Mouse (Mus musculus) MEL (cell line): Measurements from ENCODE around the gene Gm49342. TPM values are rescaled to one million over a fixed set of nuclear protein-coding genes. Genes with fewer than 3 reads are reported as not detected.

ENCODE experiments used
- DNase-seq: peaks from one replicate; pipeline ENCODE4 v3.0.0; 2011; ENCODE audit warnings: low read depth, low spot score
- H3K27ac ChIP-seq: 2 replicates; pipeline ENCODE4 v1.5.1; 2012; ENCODE audit warnings: low read depth, mild to moderate bottlenecking, control low read depth, low read length, moderate library complexity; ENCODE audit not compliant: control insufficient read depth
- H3K27me3 ChIP-seq, 2 experiments: fragments of 150-350 bp in 1 of 2; sonication (generic) in 1 of 2; 2 replicates each; pipeline ENCODE4 v1.6.1; 2012; ENCODE audit warnings: low read length in 2 of 2, mild to moderate bottlenecking in 2 of 2, improper control_type of control experiment in 1 of 2, moderate library complexity in 1 of 2; ENCODE audit not compliant: insufficient read depth in 2 of 2, control insufficient read depth in 1 of 2
- H3K36me3 ChIP-seq, 2 experiments: 2 replicates each; pipeline ENCODE4 v1.6.1; 2012 to 2014; ENCODE audit warnings: low read length in 2 of 2, improper control_type of control experiment in 1 of 2, inconsistent platforms in 1 of 2, mild to moderate bottlenecking in 1 of 2; ENCODE audit not compliant: insufficient read depth in 2 of 2, control insufficient read depth in 1 of 2
- H3K4me1 ChIP-seq, 2 experiments: fragments of 150-350 bp in 1 of 2; sonication (generic) in 1 of 2; 2 replicates each; pipeline ENCODE4 v1.6.1; 2012; ENCODE audit warnings: low read length in 2 of 2, improper control_type of control experiment in 1 of 2, mild to moderate bottlenecking in 1 of 2; ENCODE audit not compliant: insufficient read depth in 2 of 2, control insufficient read depth in 1 of 2
- H3K4me3 ChIP-seq, 2 experiments: fragments of 150-350 bp in 1 of 2; sonication (generic) in 1 of 2; 2 replicates each; pipeline ENCODE4 v1.5.1; 2012; ENCODE audit warnings: low read depth in 2 of 2, low read length in 2 of 2, mild to moderate bottlenecking in 2 of 2, moderate library complexity in 2 of 2, control low read depth in 1 of 2, improper control_type of control experiment in 1 of 2; ENCODE audit not compliant: control insufficient read depth in 1 of 2, insufficient read depth in 1 of 2
- H3K79me2 ChIP-seq: 2 replicates; pipeline ENCODE4 v1.6.1; 2012; ENCODE audit warnings: mild to moderate bottlenecking, low read length, moderate library complexity; ENCODE audit not compliant: control insufficient read depth, poor library complexity, insufficient read depth
- H3K9ac ChIP-seq: 2 replicates; pipeline ENCODE4 v1.6.1; 2012; ENCODE audit warnings: low read depth, mild to moderate bottlenecking, control low read depth, low read length, moderate library complexity; ENCODE audit not compliant: control insufficient read depth, poor library complexity, severe bottlenecking
- H3K9me3 ChIP-seq: fragments of 150-350 bp; sonication (generic); replicated peaks from 2 replicates; pipeline ENCODE4 v1.6.1; 2012; ENCODE audit warnings: mild to moderate bottlenecking, low read length, improper control_type of control experiment, moderate library complexity; ENCODE audit not compliant: insufficient read depth
- CHD1 ChIP-seq: IDR thresholded peaks from 2 replicates; pipeline ENCODE4 v1.6.1; 2012; ENCODE audit warnings: low read depth, mild to moderate bottlenecking, inconsistent platforms, low read length, improper control_type of control experiment
- CHD2 ChIP-seq: IDR thresholded peaks from 2 replicates; pipeline ENCODE4 v1.6.1; 2011; ENCODE audit warnings: low read length, improper control_type of control experiment
- CTCF ChIP-seq, 3 experiments: IDR thresholded peaks in 2 of 3; conservative IDR thresholded peaks in 1 of 3; 2 replicates each; pipeline ENCODE4 v1.5.1; 2011 to 2012; ENCODE audit warnings: low read length in 3 of 3, low read depth in 2 of 3, mild to moderate bottlenecking in 2 of 3, improper control_type of control experiment in 1 of 3, inconsistent platforms in 1 of 3, mixed read lengths in 1 of 3, moderate library complexity in 1 of 3; ENCODE audit not compliant: control insufficient read depth in 1 of 3, insufficient read depth in 1 of 3, poor library complexity in 1 of 3, severe bottlenecking in 1 of 3
- E2F4 ChIP-seq: IDR thresholded peaks from 2 replicates; pipeline ENCODE4 v1.6.1; 2011; ENCODE audit warnings: low read depth, low read length, improper control_type of control experiment, borderline replicate concordance
- ELF1 ChIP-seq: IDR thresholded peaks from 2 replicates; pipeline ENCODE4 v1.6.1; 2014; ENCODE audit warnings: low read depth, mild to moderate bottlenecking, inconsistent platforms, low read length, improper control_type of control experiment, moderate library complexity
- EP300 ChIP-seq, 2 experiments: IDR thresholded peaks; 2 replicates each; pipeline ENCODE4 v1.6.1; 2011; ENCODE audit warnings: improper control_type of control experiment in 2 of 2, low read length in 2 of 2, low read depth in 1 of 2, mild to moderate bottlenecking in 1 of 2
- ETS1 ChIP-seq: IDR thresholded peaks from 2 replicates; pipeline ENCODE4 v1.6.1; 2012; ENCODE audit warnings: low read depth, mild to moderate bottlenecking, inconsistent platforms, low read length, improper control_type of control experiment, moderate library complexity
- GABPA ChIP-seq: IDR thresholded peaks from 2 replicates; pipeline ENCODE4 v1.6.1; 2012; ENCODE audit warnings: low read depth, mild to moderate bottlenecking, inconsistent platforms, low read length, improper control_type of control experiment, moderate library complexity
- GATA1 ChIP-seq: IDR thresholded peaks from 2 replicates; pipeline ENCODE4 v1.6.1; 2011; ENCODE audit warnings: low read depth, low read length, improper control_type of control experiment
- JUND ChIP-seq: IDR thresholded peaks from 2 replicates; pipeline ENCODE4 v1.6.1; 2011; ENCODE audit warnings: low read depth, mild to moderate bottlenecking, improper control_type of control experiment, low read length
- KAT2A ChIP-seq: conservative IDR thresholded peaks from 2 replicates; pipeline ENCODE4 v1.6.1; 2012; ENCODE audit warnings: low read depth, low read length, improper control_type of control experiment, inconsistent platforms
- MAZ ChIP-seq: IDR thresholded peaks from 2 replicates; pipeline ENCODE4 v1.6.1; 2012; ENCODE audit warnings: low read depth, mild to moderate bottlenecking, inconsistent platforms, low read length, improper control_type of control experiment
- MXI1 ChIP-seq: IDR thresholded peaks from 2 replicates; pipeline ENCODE4 v1.6.1; 2011; ENCODE audit warnings: mild to moderate bottlenecking, low read depth, low read length, improper control_type of control experiment
- MYB ChIP-seq: IDR thresholded peaks from 2 replicates; pipeline ENCODE4 v1.6.1; 2011; ENCODE audit warnings: mild to moderate bottlenecking, low read depth, low read length, improper control_type of control experiment
- MYC ChIP-seq: IDR thresholded peaks from 2 replicates; pipeline ENCODE4 v1.6.1; 2011; ENCODE audit warnings: low read depth, mild to moderate bottlenecking, low read length, improper control_type of control experiment, moderate library complexity
- NELFE ChIP-seq: IDR thresholded peaks from 2 replicates; pipeline ENCODE4 v1.6.1; 2011; ENCODE audit warnings: low read depth, low read length, improper control_type of control experiment
- NRF1 ChIP-seq: IDR thresholded peaks from 2 replicates; pipeline ENCODE4 v1.6.1; 2014; ENCODE audit warnings: low read depth, mild to moderate bottlenecking, inconsistent platforms, low read length, improper control_type of control experiment, moderate library complexity; ENCODE audit not compliant: poor library complexity, insufficient read depth, severe bottlenecking
- POLR2A ChIP-seq, 2 experiments: IDR thresholded peaks; 2 replicates each; pipeline ENCODE4 v1.6.1; 2011 to 2012; ENCODE audit warnings: low read length in 2 of 2, mild to moderate bottlenecking in 2 of 2, control low read depth in 1 of 2, improper control_type of control experiment in 1 of 2, low read depth in 1 of 2, moderate library complexity in 1 of 2; ENCODE audit not compliant: control insufficient read depth in 1 of 2, insufficient read depth in 1 of 2, poor library complexity in 1 of 2
- POLR2AphosphoS2 ChIP-seq: IDR thresholded peaks from 2 replicates; pipeline ENCODE4 v1.6.1; 2011; ENCODE audit warnings: low read length, improper control_type of control experiment
- POLR2AphosphoS5 ChIP-seq: IDR thresholded peaks from 2 replicates; pipeline ENCODE4 v1.6.1; 2012; ENCODE audit warnings: low read depth, borderline replicate concordance, mild to moderate bottlenecking, inconsistent platforms, low read length, moderate library complexity, mixed read lengths
- RCOR1 ChIP-seq: IDR thresholded peaks from 2 replicates; pipeline ENCODE4 v1.6.1; 2012; ENCODE audit warnings: low read depth, mild to moderate bottlenecking, inconsistent platforms, low read length, improper control_type of control experiment
- SIN3A ChIP-seq: IDR thresholded peaks from 2 replicates; pipeline ENCODE4 v1.6.1; 2012; ENCODE audit warnings: low read length, improper control_type of control experiment, inconsistent platforms
- SMC3 ChIP-seq: IDR thresholded peaks from 2 replicates; pipeline ENCODE4 v1.6.1; 2011; ENCODE audit warnings: low read depth, low read length, improper control_type of control experiment
- TAL1 ChIP-seq: IDR thresholded peaks from 2 replicates; pipeline ENCODE4 v1.6.1; 2012; ENCODE audit warnings: mild to moderate bottlenecking, inconsistent platforms, low read length, moderate library complexity, mixed read lengths
- TBP ChIP-seq: IDR thresholded peaks from 2 replicates; pipeline ENCODE4 v1.8.0; 2011; ENCODE audit warnings: low read depth, low read length, improper control_type of control experiment
- TCF12 ChIP-seq: IDR thresholded peaks from 2 replicates; pipeline ENCODE4 v1.6.1; 2014; ENCODE audit warnings: low read depth, mild to moderate bottlenecking, inconsistent platforms, low read length, improper control_type of control experiment, moderate library complexity
- UBTF ChIP-seq: IDR thresholded peaks from 2 replicates; pipeline ENCODE4 v1.6.1; 2012; ENCODE audit warnings: low read depth, mild to moderate bottlenecking, inconsistent platforms, low read length, improper control_type of control experiment, moderate library complexity, borderline replicate concordance; ENCODE audit not compliant: insufficient read depth
- USF1 ChIP-seq: IDR thresholded peaks from 2 replicates; pipeline ENCODE4 v1.6.1; 2014; ENCODE audit warnings: low read depth, mild to moderate bottlenecking, inconsistent platforms, low read length, improper control_type of control experiment, moderate library complexity
- USF2 ChIP-seq, 2 experiments: IDR thresholded peaks; 2 replicates each; pipeline ENCODE4 v1.6.1; 2011 to 2012; ENCODE audit warnings: improper control_type of control experiment in 2 of 2, low read length in 2 of 2, borderline replicate concordance in 1 of 2, inconsistent platforms in 1 of 2, low read depth in 1 of 2, mild to moderate bottlenecking in 1 of 2; ENCODE audit not compliant: insufficient read depth in 1 of 2
- ZC3H11A ChIP-seq: IDR thresholded peaks from 2 replicates; pipeline ENCODE4 v1.6.1; 2012; ENCODE audit warnings: low read depth, mild to moderate bottlenecking, inconsistent platforms, low read length, improper control_type of control experiment
- ZMIZ1 ChIP-seq: IDR thresholded peaks from 2 replicates; pipeline ENCODE4 v1.6.1; 2012; ENCODE audit warnings: low read depth, mild to moderate bottlenecking, inconsistent platforms, low read length, improper control_type of control experiment, moderate library complexity
- ZNF384 ChIP-seq: IDR thresholded peaks from 2 replicates; pipeline ENCODE4 v1.6.1; 2012; ENCODE audit warnings: low read depth, mild to moderate bottlenecking, inconsistent platforms, low read length, improper control_type of control experiment
- polyA plus RNA-seq, 2 experiments: library from polyadenylated mRNA; stranded (reverse) in 1 of 2; unstranded in 1 of 2; fragments of >175 nt in 1 of 2; fragments of >200 nt in 1 of 2; gene quantifications; 2 replicates each; pipeline versions ENCODE4 v1.2.1 to v1.2.4; 2012; ENCODE audit warnings: low replicate concordance in 2 of 2, low read depth in 1 of 2; ENCODE audit not compliant: insufficient read length in 2 of 2, insufficient read depth in 1 of 2, missing spikeins in 1 of 2
- total RNA-seq: library from RNA; depleted of rRNA; stranded (reverse); fragments of 300-350 nt; gene quantifications from 2 replicates; pipeline ENCODE4 v1.2.3, GENCODE M21; 2012

Gm49342 gene
- total and polyA plus RNA-seq, 3 experiments, result 14.5 to 45.2 TPM; not detected in 1

- TF ChIP-seq ZMIZ1 (peak; percentile 35; the same call in 1 of the 2 replicates), SIN3A (peak; percentile 92), MAZ (no peak; the same call in 1 of the 2 replicates), ZC3H11A (no peak), E2F4 (peak; percentile 74; the same call in 1 of the 2 replicates), UBTF (no peak), ZNF384 (no peak), TBP (no peak), MYC (peak; percentile 71), USF1 (peak; percentile 97), GABPA (no peak), NRF1 (peak; percentile 81), KAT2A (no peak; the same call in 1 of the 2 replicates), RCOR1 (no peak), TCF12 (no peak; the same call in 1 of the 2 replicates), CHD1 (no peak), GATA1 (no peak), JUND (no peak)
These were observed 13.4 kb upstream of the Gm49342 start, which contains the start of the genes Pip4p1 and Pnp (continued) for GRCm38 (mm10) chr14:50930754-50931492.

GRCm38 (mm10) chr14:50931493-50932020 is 12.8 kb upstream of the Gm49342 start:
- Histone ChIP-seq H3K79me2 (peaks cover 10% of the 10 kb centered on the region), H3K36me3 (peaks cover 0 to 8% of the 10 kb centered on the region in 2 experiments; a peak in 2 of 4 replicates), H3K9ac (peak overlapping the region; percentile 89), H3K27me3 (no peaks in the 10 kb centered on the region), H3K4me3 (peak overlapping the region; percentile 49 to 70), H3K27ac (peak overlapping the region; percentile 97), H3K9me3 (no peaks in the 10 kb centered on the region), H3K4me1 (peaks cover 0 to 4% of the 10 kb centered on the region in 2 experiments; a peak in 2 of 4 replicates)
- peak; percentile 78 for DNase-seq
- no peak for TF ChIP-seq ELF1
- no peak for TF ChIP-seq POLR2AphosphoS5
- TF ChIP-seq MYB, result 0 out of 2 replicates have a peak, but pooled peaks have one; percentile 9
- peak; percentile 44 for TF ChIP-seq NELFE
- TF ChIP-seq USF2 (IDR thresholded peaks at IDR 0.05; ENCODE audit: borderline replicate concordance in 1 of 2, insufficient read depth in 1 of 2, low read depth in 1 of 2, low read length in 2 of 2), result no peak
- TF ChIP-seq GATA1, result peak; percentile 37; the same call in 1 of the 2 replicates
- TF ChIP-seq CHD2, result no peak
- no peak for TF ChIP-seq SMC3
- TF ChIP-seq ETS1, result peak; percentile 17; the same call in 1 of the 2 replicates
- TF ChIP-seq MXI1, result peak; percentile 61
- no peak for TF ChIP-seq EP300 (IDR thresholded peaks at IDR 0.05; ENCODE audit: low read depth in 1 of 2, low read length in 2 of 2)
- TF ChIP-seq TBP, result no peak; the same call in none of the 2 replicates
- no peak for TF ChIP-seq ZNF384
- no peak for TF ChIP-seq CTCF (IDR thresholded peaks at IDR 0.05 in 2 of 3, conservative IDR thresholded peaks at IDR 0.05 in 1 of 3; ENCODE audit: control insufficient read depth in 1 of 3, insufficient read depth in 1 of 3, low read depth in 2 of 3, low read length in 3 of 3, poor library complexity in 1 of 3, severe bottlenecking in 1 of 3)
- no peak for TF ChIP-seq GABPA
- no peak for TF ChIP-seq TAL1
- peak; percentile 66 for TF ChIP-seq POLR2AphosphoS2
- peak in 1 of 2 experiments; percentile 31; a peak in 1 of 4 replicates for TF ChIP-seq POLR2A (IDR thresholded peaks at IDR 0.05; ENCODE audit: control insufficient read depth in 1 of 2, insufficient read depth in 1 of 2, low read depth in 1 of 2, low read length in 2 of 2, poor library complexity in 1 of 2)
- peak; percentile 46; the same call in 1 of the 2 replicates for TF ChIP-seq NRF1
- peak; percentile 60 for TF ChIP-seq MYC
- TF ChIP-seq KAT2A, result no peak
